Mouse (Mus musculus) gastrocnemius, adult 8-10 months (tissue): ENCODE data around the gene Dnmt3l. TPM values are rescaled to one million over a fixed set of nuclear protein-coding genes. Genes with fewer than 3 reads are reported as not detected.

ENCODE experiments used
- DNase-seq, 2 experiments: peaks; one replicate each; pipeline ENCODE4 v3.0.0; 2022; ENCODE audit warnings: low spot score in 2 of 2
- total RNA-seq, 4 experiments: library from RNA; stranded (reverse); gene quantifications; 2 replicates each; pipeline ENCODE4 v1.2.4; 2022

Gene Dnmt3l
- total RNA-seq, 4 experiments from 2014 or later: not detected

GRCm38 (mm10) chr10:78031987-78032386 lies 9.8 kb upstream of the Dnmt3l start:
- no peak for DNase-seq

GRCm38 (mm10) chr10:78037139-78037538 lies 4.6 kb upstream of the Dnmt3l start:
- no peak for DNase-seq

- no peak for DNase-seq
Observed at GRCm38 (mm10) chr10:78042096-78042495, 349 bp downstream of the Dnmt3l start.

- no peak for DNase-seq
Observed at GRCm38 (mm10) chr10:78042697-78043405, 1.1 kb downstream of the Dnmt3l start.

GRCm38 (mm10) chr10:78043406-78043836 lies 1.7 kb downstream of the Dnmt3l start, which contains the start of gene Aire:
TSS of gene Aire (minus strand) at chr10:78043610.
- DNase-seq: peak in 1 of 2 experiments; percentile 19

GRCm38 (mm10) chr10:78044531-78044930 lies 2.8 kb downstream of the Dnmt3l start:
- no peak for DNase-seq

GRCm38 (mm10) chr10:78046388-78046787 lies 4.6 kb downstream of the Dnmt3l start:
- DNase-seq: no peak

- DNase-seq: no peak
Observed at GRCm38 (mm10) chr10:78048061-78048730, 6.4 kb downstream of the Dnmt3l start.

- DNase-seq: no peak
Observed at GRCm38 (mm10) chr10:78049519-78050035, 7.8 kb downstream of the Dnmt3l start.

GRCm38 (mm10) chr10:78054633-78055565 lies 13.2 kb downstream of the Dnmt3l start:
- DNase-seq: no peak

GRCm38 (mm10) chr10:78057056-78057455 lies 15.3 kb downstream of the Dnmt3l start:
- DNase-seq: no peak

- DNase-seq: no peak
Observed at GRCm38 (mm10) chr10:78063122-78063521, 21.4 kb downstream of the Dnmt3l start.

GRCm38 (mm10) chr10:78067226-78067625 lies 25.5 kb downstream of the Dnmt3l start:
- no peak for DNase-seq

- no peak for DNase-seq
Observed at GRCm38 (mm10) chr10:78068541-78068940, 26.8 kb downstream of the Dnmt3l start.

- DNase-seq: peak; percentile 48 to 63
Observed at GRCm38 (mm10) chr10:78069101-78070011, 27.6 kb downstream of the Dnmt3l start, which contains the start of gene Icosl. TSS of gene Icosl (plus strand) at chr10:78069302.

- no peak for DNase-seq
Observed at GRCm38 (mm10) chr10:78074151-78074550, 32.4 kb downstream of the Dnmt3l start.

- DNase-seq: no peak
Observed at GRCm38 (mm10) chr10:78074977-78075376, 33.2 kb downstream of the Dnmt3l start.

GRCm38 (mm10) chr10:78077862-78078261 lies 36.1 kb downstream of the Dnmt3l start:
- DNase-seq: no peak

- DNase-seq: no peak
Observed at GRCm38 (mm10) chr10:78078276-78078675, 36.5 kb downstream of the Dnmt3l start.

- peak; percentile 49 to 58 for DNase-seq
Observed at GRCm38 (mm10) chr10:78079955-78080591, 38.3 kb downstream of the Dnmt3l start.
